ENCODE assay signal across 7 mouse cellular contexts in genomic region chr11:17306007-17306891, GRCm38 (mm10). TPM values are rescaled to one million over a fixed set of nuclear protein-coding genes. Genes with fewer than 3 reads are reported as not detected.
DNase-seq lines count a peak whose midpoint lies in the region; ATAC-seq lines count a peak whose summit lies in the region.

No protein-coding gene starts in this region.

- H3K4me1 ChIP-seq in embryonic facial prominence, embryonic 15.5 days = peaks cover 4% of the 10 kb centered on the region; the same call in 1 of the 2 replicates

- peak; percentile 22 for DNase-seq in urinary bladder, postnatal 14 days (ENCODE audit: low spot score)
- no peak for DNase-seq in urinary bladder, adult 18-20 months (ENCODE audit: low spot score in 2 of 2)
- peak; percentile 75 for DNase-seq in heart, postnatal 4 days
- peak; percentile 77 for DNase-seq in lung, postnatal 10 days
- peak; percentile 60 for DNase-seq in testis, postnatal 10 days (ENCODE audit: low spot score)
- DNase-seq in spleen, postnatal 10 days (ENCODE audit: low spot score in 2 of 2) = no peak

- H3K27ac ChIP-seq in embryonic facial prominence, embryonic 15.5 days (replicated peaks) = 0 out of 2 replicates have a peak overlapping the region, but pooled peaks have one; percentile 7

- no peaks in the 10 kb centered on the region for H3K36me3 ChIP-seq in embryonic facial prominence, embryonic 15.5 days

- no peak for ATAC-seq in embryonic facial prominence, embryonic 15.5 days (ENCODE audit: insufficient number of reproducible peaks, low FRiP score, low TSS enrichment, low read depth)

- H3K9ac ChIP-seq in embryonic facial prominence, embryonic 15.5 days = no peak overlapping the region

- no peak overlapping the region for H3K4me3 ChIP-seq in embryonic facial prominence, embryonic 15.5 days (replicated peaks)

- no peak overlapping the region for H3K4me2 ChIP-seq in embryonic facial prominence, embryonic 15.5 days (replicated peaks)

- WGBS in embryonic facial prominence, embryonic 15.5 days = 57% methylated on average over 8 of the region's 8 CpGs

- H3K27me3 ChIP-seq in embryonic facial prominence, embryonic 15.5 days = no peaks in the 10 kb centered on the region

- no peaks in the 10 kb centered on the region for H3K9me3 ChIP-seq in embryonic facial prominence, embryonic 15.5 days (replicated peaks)

RNA-seq across cellular contexts. Expression of gene C1d, which starts 48.9 kb away (rescaled TPM):
- polyA plus RNA-seq in embryonic facial prominence, embryonic 15.5 days (2015; fragmentation: Nextera tagmentation; extraction: Ambion mirVana) = 90.1 and 92.2 TPM in 2 replicates
- 10 to 100 TPM; 38.8 to 45.1 TPM for total RNA-seq in heart, postnatal 4 days (2021)

Comparison
In these comparisons a context has a peak if more than half of its experiments do, and no peak if none do; other contexts are left out.
1. DNase-seq: peak in urinary bladder, postnatal 14 days (single experiment), heart, postnatal 4 days (single experiment), lung, postnatal 10 days (single experiment) and testis, postnatal 10 days (single experiment); none in urinary bladder, adult 18-20 months (0 of 2) and spleen, postnatal 10 days (0 of 2).